31 mouse cellular contexts compared by ENCODE assay signal in genomic region chr16:56870458-56870857, GRCm38 (mm10). TPM values are rescaled to one million over a fixed set of nuclear protein-coding genes. Genes with fewer than 3 reads are reported as not detected.
A peak's percentile ranks its signal among the peaks of the same experiment; 100 is the strongest.
DNase-seq lines count a peak whose midpoint lies in the region; TF ChIP-seq lines count a peak whose summit lies in the region.
"Had no signal": no experiment of that assay in that cellular context is flagged by ENCODE, and none has a peak within 500 bp of the region (broad histone marks: within the 10 kb centered on the region; RNA-seq: fewer than 3 reads in every experiment).

No protein-coding gene starts in this region.

- peak overlapping the region; percentile 31 for H3K27ac ChIP-seq in kidney, adult 2 months (ENCODE audit: insufficient read depth, low read depth, low read length)
- peak overlapping the region; percentile 83 for H3K27ac ChIP-seq in embryonic fibroblast, embryonic 13.5 days (ENCODE audit: insufficient read depth, low read length)
- H3K27ac ChIP-seq: embryonic facial prominence, embryonic 10.5 days; embryonic facial prominence, embryonic 13.5 days; forebrain, embryonic 10.5 days; forebrain, embryonic 13.5 days; heart, adult 2 months; heart, embryonic 10.5 days; hindbrain, embryonic 10.5 days; hindbrain, embryonic 13.5 days had no signal

- no peak overlapping the region for H3K4me3 ChIP-seq in kidney, adult 2 months (ENCODE audit: insufficient read depth, low read depth, low read length)
- H3K4me3 ChIP-seq in lung, adult 2 months (replicated peaks; ENCODE audit: extremely low read depth, low read depth, low read length) = no peak overlapping the region
- no peak overlapping the region for H3K4me3 ChIP-seq in embryonic fibroblast, embryonic 13.5 days (ENCODE audit: insufficient read depth, low read length)
- H3K4me3 ChIP-seq: embryonic facial prominence, embryonic 10.5 days; embryonic facial prominence, embryonic 13.5 days; forebrain, embryonic 10.5 days; forebrain, embryonic 13.5 days; heart, adult 2 months; heart, embryonic 10.5 days; hindbrain, embryonic 10.5 days; hindbrain, embryonic 13.5 days had no signal

- no peaks in the 10 kb centered on the region for H3K27me3 ChIP-seq in kidney, adult 2 months (replicated peaks; ENCODE audit: control insufficient read depth, insufficient read depth, low read length)
- H3K27me3 ChIP-seq: CH12.LX; embryonic facial prominence, embryonic 13.5 days; forebrain, embryonic 13.5 days; hindbrain, embryonic 13.5 days had no signal

- DNase-seq in adrenal gland, adult 2 months = peak; percentile 13
- no peak for DNase-seq in adrenal gland, postnatal 14 days
- peak; percentile 4 for DNase-seq in kidney, adult 2 months
- DNase-seq in kidney, adult 18-20 months = no peak
- peak; percentile 14 for DNase-seq in lung, postnatal 36 days
- no peak for DNase-seq in lung, adult 2 months
- no peak for DNase-seq in spleen, postnatal 14 days (ENCODE audit: low spot score in 2 of 2)
- DNase-seq: adrenal gland, postnatal 10 days; B cell, adult 2 months; cerebellum, adult 11-12 months; cerebellum, adult 8-10 months; cerebellum, postnatal 10 days; cerebellum, postnatal 36 days; embryo, embryonic 11 days; gastrocnemius, postnatal 10 days; gastrocnemius, postnatal 36 days; heart, adult 2 months had no signal

- no peak for TF ChIP-seq CTCF in kidney, adult 2 months (conservative IDR thresholded peaks at IDR 0.05; ENCODE audit: insufficient read depth, insufficient read length, low read depth, low read length)
- no peak for TF ChIP-seq CTCF in lung, adult 2 months (IDR thresholded peaks at IDR 0.05; ENCODE audit: insufficient read depth, low read length)
- no peak for TF ChIP-seq CTCF in embryonic fibroblast, embryonic 13.5 days (IDR thresholded peaks at IDR 0.05; ENCODE audit: borderline replicate concordance, insufficient read depth, low read length)

- no peaks in the 10 kb centered on the region for H3K4me1 ChIP-seq in kidney, adult 2 months (ENCODE audit: control insufficient read depth, insufficient read depth, low read length)
- no peaks in the 10 kb centered on the region; the same call in 1 of the 2 replicates for H3K4me1 ChIP-seq in lung, adult 2 months (ENCODE audit: control insufficient read depth, insufficient read depth, low read length)
- H3K4me1 ChIP-seq in embryonic fibroblast, embryonic 13.5 days (ENCODE audit: control insufficient read depth, insufficient read depth, low read length) = peaks cover 14% of the 10 kb centered on the region
- H3K4me1 ChIP-seq: embryonic facial prominence, embryonic 10.5 days; embryonic facial prominence, embryonic 13.5 days; forebrain, embryonic 10.5 days; forebrain, embryonic 13.5 days; heart, embryonic 10.5 days; hindbrain, embryonic 10.5 days; hindbrain, embryonic 13.5 days had no signal

- TF ChIP-seq POLR2A in kidney, adult 2 months (IDR thresholded peaks at IDR 0.05; ENCODE audit: low read depth, low read length) = no peak
- no peak for TF ChIP-seq POLR2A in lung, adult 2 months (IDR thresholded peaks at IDR 0.05; ENCODE audit: borderline replicate concordance, extremely low read depth, low read depth, low read length)
- TF ChIP-seq POLR2A in embryonic fibroblast, embryonic 13.5 days (IDR thresholded peaks at IDR 0.05; ENCODE audit: low read depth, low read length) = no peak

- H3K36me3 ChIP-seq in kidney, adult 2 months (ENCODE audit: control insufficient read depth, insufficient read depth, low read length) = no peaks in the 10 kb centered on the region
- H3K36me3 ChIP-seq: embryonic facial prominence, embryonic 10.5 days; embryonic facial prominence, embryonic 13.5 days; forebrain, embryonic 10.5 days; G1E; heart, embryonic 10.5 days; hindbrain, embryonic 10.5 days; hindbrain, embryonic 13.5 days had no signal

- 71% methylated on average over 3 of the region's 3 CpGs for WGBS in kidney, adult 2 months
- WGBS in lung, adult 2 months = 53% methylated on average over 3 of the region's 3 CpGs

RNA-seq across cellular contexts. Expression of gene Tmem45a, which starts 15.5 kb away (rescaled TPM):
- total RNA-seq in adrenal gland, adult 2 months (2021) = 1 to 10 TPM; 3.5 to 5.1 TPM
- 0.27 and 0.46 TPM in 2 replicates for polyA plus RNA-seq in adrenal gland, adult 2 months (2012; rRNA removed)
- total RNA-seq in adrenal gland, postnatal 14 days (2021) = 5.0 and 5.5 TPM in 2 replicates
- 1.7 and 2.0 TPM in 2 replicates for polyA plus RNA-seq in kidney, adult 2 months (2012; rRNA removed)
- 2.2 and 5.1 TPM in 2 replicates for polyA plus RNA-seq in lung, adult 2 months (2012; rRNA removed)
- polyA plus RNA-seq in embryonic fibroblast, embryonic 13.5 days (2011; ENCODE audit: insufficient read length, low read depth, missing spikeins) = 101 and 125 TPM in 2 replicates
- total RNA-seq: granulocyte monocyte progenitor cell, adult 5-6 weeks had no signal
- polyA plus RNA-seq: G1E had no signal

RNA-seq across cellular contexts. Expression of gene Lnp1, which starts 57.4 kb away (rescaled TPM):
- total RNA-seq in adrenal gland, adult 2 months (2021) = not detected
- not detected in 2 replicates for polyA plus RNA-seq in adrenal gland, adult 2 months (2012; rRNA removed)
- not detected in 2 replicates for total RNA-seq in adrenal gland, postnatal 14 days (2021)
- not detected in 2 replicates for polyA plus RNA-seq in kidney, adult 2 months (2012; rRNA removed)
- not detected in 2 replicates for polyA plus RNA-seq in lung, adult 2 months (2012; rRNA removed)
- not detected in 2 replicates for polyA plus RNA-seq in embryonic fibroblast, embryonic 13.5 days (2011; ENCODE audit: insufficient read length, low read depth, missing spikeins)
- total RNA-seq: adrenal gland, postnatal 10 days; CH12.LX; G1E; gastrocnemius, adult 18-20 months; gastrocnemius, postnatal 10 days; gastrocnemius, postnatal 36 days; granulocyte monocyte progenitor cell, adult 5-6 weeks; heart, adult 2 months; heart, postnatal 25 days had no signal
- polyA plus RNA-seq: embryonic facial prominence, embryonic 10.5 days; embryonic facial prominence, embryonic 13.5 days; forebrain, embryonic 10.5 days; forebrain, embryonic 13.5 days; G1E; heart, adult 2 months; heart, postnatal 0 days; hindbrain, embryonic 10.5 days had no signal

Comparison
In these comparisons a context has a peak if more than half of its experiments do, and no peak if none do; other contexts are left out.
1. DNase-seq: peak in adrenal gland, adult 2 months (single experiment), kidney, adult 2 months (single experiment) and lung, postnatal 36 days (single experiment); none in adrenal gland, postnatal 14 days (single experiment), kidney, adult 18-20 months (single experiment), lung, adult 2 months (single experiment) and spleen, postnatal 14 days (0 of 2).
2. RNA of gene Tmem45a, which starts 15.5 kb away (polyA plus RNA-seq): 101 to 125 TPM in embryonic fibroblast, embryonic 13.5 days; 2.2 to 5.1 TPM in lung, adult 2 months, 1.7 to 2.0 TPM in kidney, adult 2 months and 0.27 to 0.46 TPM in adrenal gland, adult 2 months; every median in the first group is over 10 times any median in the second.